Mouse (Mus musculus): ENCODE measurements around the gene Ddx43.

- no peak for TF ChIP-seq CTCF (IDR thresholded peaks at IDR 0.05; ENCODE audit: control insufficient read depth, insufficient read depth, low read length)
- no peak for TF ChIP-seq POLR2A (IDR thresholded peaks at IDR 0.05; ENCODE audit: borderline replicate concordance, control insufficient read depth, low read depth, low read length)
Measured at GRCm38 (mm10) chr9:78450404-78450803, 54.8 kb downstream of the Ddx43 start.
